Mouse (Mus musculus): ENCODE data around the gene Notch4.
A peak's percentile ranks its signal among the peaks of the same experiment; 100 is the strongest.

Notch4 gene

DNA sequence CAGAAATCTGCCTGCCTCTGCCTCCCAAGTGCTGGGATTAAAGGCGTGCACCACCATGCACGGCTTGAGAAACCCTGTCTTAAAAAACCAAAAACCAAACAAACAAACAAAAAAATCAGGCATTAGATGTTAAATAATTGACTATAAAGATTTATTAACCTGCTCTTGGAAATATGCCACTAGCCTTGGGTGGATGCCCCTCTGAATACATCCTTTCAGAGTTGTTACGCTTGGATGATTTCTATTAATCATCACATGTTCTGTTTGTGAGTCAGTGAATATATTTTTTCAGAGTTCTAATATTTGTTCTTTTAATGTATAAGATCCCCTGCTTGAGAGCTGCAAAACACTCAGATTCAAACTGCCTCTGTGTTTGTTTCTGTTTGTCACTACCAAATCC lies 60.9 kb downstream of the Notch4 start:
- DNase-seq (ENCODE audit: extremely low spot score, low spot score): no peak

DNA sequence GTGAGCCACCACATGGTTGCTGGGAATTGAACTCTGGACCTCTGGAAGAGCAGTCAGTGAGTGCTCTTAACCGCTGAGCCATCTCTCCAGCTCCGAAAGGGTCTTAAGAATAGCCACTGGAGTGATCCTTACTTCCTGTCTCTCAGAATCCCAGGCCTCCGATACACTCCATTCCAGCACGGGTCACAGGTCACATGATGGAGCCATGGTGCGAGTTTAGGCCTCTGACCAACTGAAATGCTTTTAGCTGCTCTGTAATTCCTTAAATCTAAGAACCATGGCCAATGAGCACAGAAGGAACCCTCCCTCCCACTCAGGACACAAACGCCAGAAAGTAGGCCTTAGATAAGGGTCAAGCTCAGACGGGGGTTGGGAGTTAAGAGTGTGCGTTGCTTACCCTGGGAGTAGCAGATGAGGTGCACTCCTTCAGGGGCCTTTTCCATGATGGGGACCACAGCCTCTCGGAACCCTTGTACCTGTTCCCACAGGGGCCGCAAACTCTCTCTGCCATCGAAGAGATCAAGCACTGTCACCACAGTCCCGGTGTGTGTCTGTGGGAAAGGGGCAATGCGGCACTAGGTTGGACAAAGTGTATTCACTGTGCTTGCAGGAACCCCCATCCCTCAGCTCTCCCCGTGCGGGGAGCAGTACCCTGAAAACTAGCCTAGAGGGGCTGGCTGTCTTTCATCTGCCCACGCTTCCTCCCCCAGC lies 62.1 kb downstream of the Notch4 start:
- no peak for DNase-seq (ENCODE audit: extremely low spot score, low spot score)

DNA sequence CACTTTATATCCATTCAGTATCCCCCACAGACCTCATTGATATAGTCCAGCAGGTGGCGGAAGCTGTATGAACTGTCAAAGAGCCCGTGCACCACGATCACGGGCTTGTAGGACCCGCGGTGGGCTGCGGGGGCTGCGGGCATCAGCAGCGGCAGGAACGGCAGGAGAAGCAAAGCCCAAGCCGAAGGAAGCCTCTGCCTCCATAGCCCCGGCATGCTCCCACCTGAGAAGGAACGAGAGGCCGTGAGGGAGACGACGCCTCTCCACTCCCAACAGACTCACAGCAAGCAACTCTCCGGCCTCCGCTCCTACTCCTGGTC lies 62.7 kb downstream of the Notch4 start:
- DNase-seq (ENCODE audit: extremely low spot score, low spot score): peak; percentile 57

DNA sequence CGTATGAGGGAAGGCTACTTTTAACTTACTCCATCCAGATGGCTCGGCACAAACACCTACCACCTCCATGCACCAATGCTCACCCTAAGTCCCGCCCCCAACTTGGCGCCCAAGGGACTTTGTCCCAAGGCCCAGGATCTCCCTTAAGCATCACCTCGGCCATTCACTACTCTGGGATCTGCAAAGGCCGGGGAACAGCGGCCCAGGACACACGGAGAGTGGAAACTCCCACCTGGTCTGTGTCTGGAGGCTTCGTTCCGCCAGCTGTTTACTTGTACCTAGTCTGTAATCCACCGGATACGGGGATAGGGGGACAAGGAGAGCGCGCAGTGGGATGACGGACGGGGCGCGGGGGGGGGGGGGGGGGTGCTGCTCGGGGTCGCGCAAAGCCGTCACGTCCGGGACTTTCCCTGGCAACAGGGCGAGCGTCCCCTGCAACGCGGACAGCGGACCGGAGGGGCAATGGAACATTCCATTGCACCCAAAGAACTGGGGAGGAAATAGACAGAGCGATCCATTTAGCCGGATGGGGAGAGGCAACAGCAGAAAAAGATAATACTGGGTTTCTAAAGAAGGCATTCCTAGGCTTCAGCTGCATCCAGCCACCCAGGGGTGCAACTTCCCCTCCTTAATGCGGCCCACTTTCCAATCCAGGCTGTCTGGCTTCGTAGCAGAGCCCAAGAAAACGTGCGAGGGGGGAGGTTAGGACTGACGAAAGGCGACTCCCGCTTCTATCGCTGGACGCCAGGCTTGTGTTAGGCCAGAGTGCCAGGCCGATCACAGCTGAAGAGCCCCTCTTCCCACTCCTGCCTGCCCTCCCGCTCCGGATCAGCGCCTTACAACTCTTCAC lies 63.2 kb downstream of the Notch4 start:
- peak; percentile 90 for DNase-seq (ENCODE audit: extremely low spot score, low spot score)

DNA sequence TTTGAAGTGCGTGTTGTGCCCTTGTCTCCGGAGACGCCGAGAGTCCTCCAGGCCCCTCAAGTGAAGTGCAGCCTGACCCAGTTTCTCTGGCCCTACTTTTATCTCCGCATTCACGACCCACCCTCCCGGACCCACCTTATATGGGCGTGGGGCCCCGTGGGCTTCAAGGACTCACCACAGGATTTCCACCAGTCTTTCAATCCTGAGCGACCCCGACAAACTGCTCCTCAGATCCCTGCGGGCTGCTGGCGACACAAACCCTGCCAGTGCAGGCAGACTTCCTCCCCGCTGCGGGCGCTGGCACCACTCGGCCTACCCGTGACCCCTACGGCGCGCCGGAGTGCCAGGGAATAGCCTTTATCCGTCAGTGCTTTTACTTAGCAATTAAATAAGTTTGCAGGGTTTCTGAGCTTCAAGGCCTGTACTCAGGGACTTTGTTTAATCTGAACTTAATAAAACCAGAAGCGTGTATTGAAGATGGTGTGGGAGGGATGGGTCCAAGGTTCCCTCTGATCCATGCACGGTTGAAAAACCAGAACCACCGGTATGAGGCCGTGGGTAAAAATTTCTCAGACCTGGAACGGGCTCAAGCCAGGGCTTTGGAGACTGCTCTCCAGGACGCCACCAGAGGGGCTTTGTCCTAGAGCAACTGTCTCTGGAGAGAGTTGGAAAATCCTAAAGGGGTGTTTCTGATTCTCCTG lies 64.0 kb downstream of the Notch4 start, which contains the start of gene Ppt2:
Ppt2 (minus strand) TSS at position 568 of the 701 bp plus-strand sequence.
- DNase-seq (ENCODE audit: extremely low spot score, low spot score): no peak

DNA sequence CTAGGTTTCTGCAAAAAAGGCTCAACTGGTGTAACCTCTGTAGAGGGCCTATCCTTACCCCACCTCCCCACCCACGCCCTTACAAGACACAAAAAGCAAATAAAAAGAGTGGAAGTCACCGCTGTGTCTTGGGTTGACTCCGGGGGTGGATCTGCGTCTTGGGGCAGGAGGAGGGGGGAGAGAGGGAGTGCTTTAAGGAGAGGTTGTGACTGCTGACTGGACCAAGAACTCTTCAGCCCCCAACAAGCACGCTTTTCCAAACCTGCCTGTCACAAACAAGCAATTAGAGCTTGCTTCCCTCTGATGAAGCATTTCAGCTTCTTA lies 64.5 kb downstream of the Notch4 start:
- DNase-seq (ENCODE audit: extremely low spot score, low spot score): no peak

DNA sequence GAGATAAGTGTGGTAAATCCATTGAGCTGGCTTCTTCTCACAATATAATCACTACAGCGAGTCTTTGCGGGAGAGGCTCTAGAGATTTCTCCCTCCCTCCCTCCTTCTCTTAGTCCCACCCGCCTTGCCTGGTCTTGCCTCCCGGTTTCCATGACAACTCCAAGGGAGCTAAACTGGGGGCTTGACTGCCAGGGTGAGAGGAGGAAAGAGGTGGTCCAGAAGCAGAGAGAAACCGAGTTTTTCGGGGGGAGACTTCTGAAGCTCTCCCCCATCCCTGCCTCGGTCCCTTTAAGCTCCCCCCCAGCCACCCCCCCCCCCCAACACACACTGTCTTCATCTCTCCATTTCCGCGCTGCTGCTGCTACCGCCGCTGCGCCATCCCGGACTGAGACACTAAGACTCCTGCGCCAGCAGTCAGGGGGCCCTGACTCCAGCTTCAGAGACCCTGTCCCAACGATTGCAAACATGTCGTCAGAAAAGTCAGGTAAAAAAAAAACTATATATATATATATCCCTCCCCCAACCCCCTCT lies 65.2 kb downstream of the Notch4 start, which contains the start of gene Prrt1:
Prrt1 (plus strand) TSS at position 313 of the 531 bp plus-strand sequence.
- peak; percentile 42 for DNase-seq (ENCODE audit: extremely low spot score, low spot score)

DNA sequence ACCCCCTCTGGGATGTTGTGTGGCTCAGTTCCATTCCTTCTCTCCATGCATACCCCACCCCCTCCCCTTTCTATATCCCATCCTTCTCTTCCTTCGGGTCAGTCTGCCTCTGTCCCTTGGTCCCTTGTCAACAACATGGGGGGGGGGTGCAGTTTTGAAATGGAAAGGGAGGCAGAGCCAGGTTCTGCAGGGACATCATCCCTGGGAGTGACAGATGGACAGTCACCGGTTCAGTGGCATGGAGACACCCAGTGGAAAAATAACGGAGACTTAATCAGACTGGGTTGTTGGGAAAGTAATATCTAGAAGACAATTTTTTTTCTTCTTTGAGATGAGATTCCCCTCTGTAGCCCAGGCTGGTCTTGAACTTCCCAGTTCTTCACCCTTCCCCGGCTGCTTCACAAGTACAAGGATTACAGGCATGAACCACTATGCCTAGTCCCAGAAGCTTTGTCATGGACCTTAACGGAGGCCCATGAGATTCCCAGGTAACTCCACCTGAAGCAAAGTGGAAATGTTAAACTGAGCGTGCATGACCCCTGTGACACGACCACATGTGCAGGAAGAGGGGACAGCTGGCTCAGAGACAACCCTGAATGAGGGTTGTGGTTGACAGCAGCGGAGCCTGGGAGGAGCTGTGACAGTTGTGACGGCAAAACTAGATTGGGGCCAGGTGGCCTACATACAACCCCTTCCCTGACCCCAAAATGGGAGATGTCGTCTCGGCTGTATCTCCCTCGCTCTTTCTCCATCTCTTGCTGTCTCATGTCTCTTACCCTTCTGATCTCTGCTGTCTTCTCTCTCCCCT lies 65.9 kb downstream of the Notch4 start:
- no peak for DNase-seq (ENCODE audit: extremely low spot score, low spot score)

DNA sequence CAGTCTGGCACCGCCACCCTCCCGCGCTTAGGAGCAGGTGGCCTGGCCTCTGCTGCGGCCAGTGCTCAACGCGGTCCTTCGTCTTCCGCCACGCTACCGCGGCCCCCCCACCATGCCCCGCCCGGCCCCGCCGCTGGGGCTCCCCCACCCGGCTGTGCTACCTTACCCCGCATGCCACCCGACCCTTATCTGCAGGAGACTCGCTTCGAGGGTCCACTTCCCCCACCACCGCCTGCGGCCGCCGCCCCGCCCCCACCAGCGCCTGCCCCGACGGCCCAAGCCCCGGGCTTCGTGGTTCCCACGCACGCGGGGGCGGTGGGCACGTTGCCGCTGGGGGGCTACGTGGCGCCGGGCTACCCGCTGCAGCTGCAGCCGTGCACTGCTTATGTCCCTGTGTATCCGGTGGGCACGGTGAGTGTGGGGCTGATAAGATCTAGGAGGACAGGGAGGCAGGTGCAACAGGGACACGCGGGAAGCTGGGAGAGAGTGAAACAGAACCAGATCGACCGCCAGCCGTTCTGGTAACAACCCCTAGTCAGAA lies 66.8 kb downstream of the Notch4 start:
- DNase-seq (ENCODE audit: extremely low spot score, low spot score): no peak

DNA sequence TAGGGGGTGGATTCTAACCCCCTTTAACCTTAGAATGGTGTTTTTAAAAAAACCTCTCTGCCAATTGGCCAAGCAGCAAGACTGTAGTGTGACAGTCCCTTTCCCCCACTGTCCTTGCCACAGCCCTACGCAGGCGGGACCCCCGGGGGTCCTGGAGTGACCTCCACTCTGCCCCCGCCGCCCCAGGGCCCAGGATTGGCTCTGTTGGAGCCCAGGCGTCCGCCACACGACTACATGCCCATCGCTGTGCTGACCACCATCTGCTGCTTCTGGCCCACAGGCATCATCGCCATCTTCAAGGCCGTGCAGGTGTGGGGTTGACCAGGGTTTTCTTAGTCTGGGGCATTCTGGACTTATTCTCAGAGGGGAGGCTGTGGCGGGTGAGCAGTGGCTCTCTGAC lies 67.6 kb downstream of the Notch4 start:
- no peak for DNase-seq (ENCODE audit: extremely low spot score, low spot score)

DNA sequence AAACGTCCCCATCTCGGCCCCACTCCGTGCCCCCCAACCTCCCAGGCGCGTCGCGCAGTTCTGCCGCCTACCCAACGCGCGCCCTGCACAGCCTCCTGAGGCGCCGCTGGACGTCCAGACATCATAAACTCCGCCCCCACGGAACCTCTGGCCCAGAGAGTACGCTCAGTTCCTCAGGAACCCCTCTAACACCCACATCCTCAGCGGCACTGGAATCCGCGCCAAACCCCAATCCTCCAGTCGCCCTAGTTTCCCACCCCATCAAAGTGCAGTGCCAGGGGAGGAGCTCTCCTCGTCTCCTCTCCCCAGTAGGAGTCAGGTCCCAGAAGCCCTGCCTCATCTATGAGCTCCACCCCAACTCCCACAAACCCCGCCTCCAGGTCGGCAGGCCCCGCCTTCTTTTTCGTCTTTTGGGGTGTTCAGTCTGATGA lies 68.2 kb downstream of the Notch4 start:
- DNase-seq (ENCODE audit: extremely low spot score, low spot score): peak; percentile 47

DNA sequence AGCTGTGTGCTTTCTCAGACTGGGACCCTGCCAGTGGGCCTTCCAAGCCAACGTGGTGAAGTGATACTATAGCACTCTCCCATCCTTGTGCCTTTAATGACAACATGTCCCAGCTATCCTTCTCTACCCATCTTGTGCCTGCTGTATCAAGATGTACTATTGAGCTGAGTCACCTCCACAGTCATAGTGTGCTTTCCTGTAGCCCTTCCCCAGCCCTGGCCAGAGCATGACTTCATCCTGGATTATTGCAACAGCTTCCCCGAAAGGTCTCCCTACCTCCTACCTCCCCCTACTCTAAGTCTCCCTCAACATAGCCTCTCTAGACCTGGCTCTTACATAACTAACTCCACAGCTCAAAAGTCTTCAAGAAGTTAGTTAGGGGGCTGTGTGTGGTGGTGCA lies 71.6 kb downstream of the Notch4 start:
- no peak for DNase-seq (ENCODE audit: extremely low spot score, low spot score)

DNA sequence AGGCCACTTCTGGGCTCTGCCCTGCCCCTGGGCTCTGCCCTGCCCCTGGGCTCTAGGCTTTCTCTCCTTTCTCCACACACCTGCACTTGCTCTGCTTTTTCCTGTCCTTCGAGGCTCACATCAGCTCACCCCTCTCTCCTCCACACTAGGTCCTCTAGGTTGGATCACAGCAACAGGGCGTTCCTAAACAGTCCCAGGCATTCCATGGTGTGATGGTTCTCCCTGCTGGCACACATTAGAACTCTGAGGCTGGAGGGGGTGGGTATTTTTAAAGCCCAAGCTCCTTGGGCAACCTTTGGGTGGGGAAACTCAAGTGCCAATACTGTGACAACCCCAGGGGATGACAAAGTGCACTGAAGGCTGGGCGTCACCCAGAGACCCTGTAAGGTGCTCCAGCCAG lies 73.4 kb downstream of the Notch4 start:
- no peak for DNase-seq (ENCODE audit: extremely low spot score, low spot score)
